Mouse (Mus musculus) lung, postnatal 0 days (tissue): ENCODE measurements around the gene Fancg. TPM values are rescaled to one million over a fixed set of nuclear protein-coding genes. Genes with fewer than 3 reads are reported as not detected.

ENCODE experiments used
- ATAC-seq: fragments of 200-750 bp; cut with Nextera tagmentation; 2 replicates; pipeline ENCODE4 v1.8.0; 2017; ENCODE audit warnings: moderate library complexity
- DNase-seq: peaks from one replicate; pipeline ENCODE4 v3.0.0-alpha.2; 2016; ENCODE audit warnings: low spot score
- H3K27ac ChIP-seq: fragments of 300-500 bp; sonication (generic); 2 replicates; pipeline ENCODE4 v1.5.1; 2014; ENCODE audit warnings: antibody characterized with exemption, mild to moderate bottlenecking, low read length, mixed read lengths
- H3K27me3 ChIP-seq: fragments of 300-500 bp; sonication (generic); replicated peaks from 2 replicates; pipeline ENCODE4 v1.6.1; 2014; ENCODE audit warnings: low read length, mixed read lengths; ENCODE audit not compliant: insufficient read depth
- H3K36me3 ChIP-seq: fragments of 300-500 bp; sonication (generic); 2 replicates; pipeline ENCODE4 v1.6.1; 2014; ENCODE audit warnings: low read length, mixed read lengths; ENCODE audit not compliant: insufficient read depth
- H3K4me1 ChIP-seq: fragments of 300-500 bp; sonication (generic); 2 replicates; pipeline ENCODE4 v1.6.1; 2014; ENCODE audit warnings: antibody characterized with exemption, low read depth, low read length, mixed read lengths; ENCODE audit not compliant: insufficient read depth
- H3K4me2 ChIP-seq: fragments of 300-500 bp; sonication (generic); replicated peaks from 2 replicates; pipeline ENCODE4 v1.6.1; 2014; ENCODE audit warnings: low read depth, mild to moderate bottlenecking, low read length, moderate library complexity, mixed read lengths
- H3K4me3 ChIP-seq: fragments of 300-500 bp; sonication (generic); 2 replicates; pipeline ENCODE4 v1.5.1; 2014; ENCODE audit warnings: low read depth, low read length
- H3K9ac ChIP-seq: fragments of 300-500 bp; sonication (generic); replicated peaks from 2 replicates; pipeline ENCODE4 v1.6.1; 2014; ENCODE audit warnings: low read depth, mild to moderate bottlenecking
- H3K9me3 ChIP-seq: fragments of 300-500 bp; sonication (generic); 2 replicates; pipeline ENCODE4 v1.6.1; 2016; ENCODE audit warnings: low read length, mixed read lengths
- CTCF ChIP-seq: IDR thresholded peaks from 2 replicates; pipeline ENCODE4 v1.5.1; 2016; ENCODE audit warnings: antibody characterized with exemption, mild to moderate bottlenecking
- EP300 ChIP-seq: IDR thresholded peaks from 2 replicates; pipeline ENCODE4 v1.6.1; 2016; ENCODE audit warnings: antibody characterized with exemption, mild to moderate bottlenecking, control low read depth
- WGBS: fragments of 180-500 bp; shearing (Covaris S2); extraction: QIAGEN DNeasy Blood & Tissue Kit; methylation state at CpG from one replicate; pipeline ENCODE4 v1.1.7; 2014; 5-methylcytosine and 5-hydroxymethylcytosine counted together
- polyA plus RNA-seq: library from polyadenylated mRNA; unstranded; fragments of >200 nt; fragmentation: Nextera tagmentation; extraction: Ambion mirVana; gene quantifications from 2 replicates; pipeline ENCODE4 v1.2.1, GENCODE M21; 2015

Gene Fancg
- polyA plus RNA-seq, 1 experiment from 2014 or later: 6.4 TPM

GRCm38 (mm10) chr4:43040881-43041547, 30.7 kb upstream of the Fancg start:
- 65% methylated on average over 9 of the region's 9 CpGs for WGBS
- no peak for ATAC-seq
- H3K4me2 ChIP-seq: no peak overlapping the region

GRCm38 (mm10) chr4:43040114-43040572, 29.8 kb upstream of the Fancg start:
- Histone ChIP-seq H3K27me3 (no peaks in the 10 kb centered on the region), H3K4me3 (peak overlapping the region; percentile 71), H3K4me1 (peaks cover 19% of the 10 kb centered on the region), H3K4me2 (peak overlapping the region; percentile 91), H3K27ac (peak overlapping the region; percentile 90), H3K36me3 (no peaks in the 10 kb centered on the region; the same call in 1 of the 2 replicates), H3K9ac (peak overlapping the region; percentile 90), H3K9me3 (no peaks in the 10 kb centered on the region)
- DNase-seq: peak; percentile 100
- TF ChIP-seq EP300 (no peak; the same call in 1 of the 2 replicates), CTCF (no peak; the same call in 1 of the 2 replicates)
- ATAC-seq: peak; percentile 96
- WGBS: 3% methylated on average over 20 of the region's 25 CpGs

More at GRCm38 (mm10) chr4:43040881-43041547, 30.7 kb upstream of the Fancg start:
- Histone ChIP-seq H3K4me3 (no peak overlapping the region), H3K36me3 (no peaks in the 10 kb centered on the region), H3K27me3 (no peaks in the 10 kb centered on the region), H3K27ac (peak overlapping the region; percentile 57), H3K9me3 (no peaks in the 10 kb centered on the region), H3K9ac (no peak overlapping the region), H3K4me1 (peaks cover 19% of the 10 kb centered on the region)
- TF ChIP-seq EP300 (no peak), CTCF (no peak)
- no peak for DNase-seq

GRCm38 (mm10) chr4:43039609-43040008, 29.3 kb upstream of the Fancg start:
- TF ChIP-seq EP300 (no peak), CTCF (no peak)
- no peaks in the 10 kb centered on the region for H3K9me3 ChIP-seq
- ATAC-seq: no peak; the same call in 1 of the 2 replicates
- peaks cover 4% of the 10 kb centered on the region; the same call in 1 of the 2 replicates for H3K36me3 ChIP-seq
- peak overlapping the region; percentile 71 for H3K4me3 ChIP-seq
- H3K4me1 ChIP-seq: peaks cover 14% of the 10 kb centered on the region
- 4% methylated on average over 11 of the region's 11 CpGs for WGBS
- peak overlapping the region; percentile 90 for H3K9ac ChIP-seq
- peak overlapping the region; percentile 90 for H3K27ac ChIP-seq
- no peak for DNase-seq
- no peaks in the 10 kb centered on the region for H3K27me3 ChIP-seq
- peak overlapping the region; percentile 91 for H3K4me2 ChIP-seq

DNA sequence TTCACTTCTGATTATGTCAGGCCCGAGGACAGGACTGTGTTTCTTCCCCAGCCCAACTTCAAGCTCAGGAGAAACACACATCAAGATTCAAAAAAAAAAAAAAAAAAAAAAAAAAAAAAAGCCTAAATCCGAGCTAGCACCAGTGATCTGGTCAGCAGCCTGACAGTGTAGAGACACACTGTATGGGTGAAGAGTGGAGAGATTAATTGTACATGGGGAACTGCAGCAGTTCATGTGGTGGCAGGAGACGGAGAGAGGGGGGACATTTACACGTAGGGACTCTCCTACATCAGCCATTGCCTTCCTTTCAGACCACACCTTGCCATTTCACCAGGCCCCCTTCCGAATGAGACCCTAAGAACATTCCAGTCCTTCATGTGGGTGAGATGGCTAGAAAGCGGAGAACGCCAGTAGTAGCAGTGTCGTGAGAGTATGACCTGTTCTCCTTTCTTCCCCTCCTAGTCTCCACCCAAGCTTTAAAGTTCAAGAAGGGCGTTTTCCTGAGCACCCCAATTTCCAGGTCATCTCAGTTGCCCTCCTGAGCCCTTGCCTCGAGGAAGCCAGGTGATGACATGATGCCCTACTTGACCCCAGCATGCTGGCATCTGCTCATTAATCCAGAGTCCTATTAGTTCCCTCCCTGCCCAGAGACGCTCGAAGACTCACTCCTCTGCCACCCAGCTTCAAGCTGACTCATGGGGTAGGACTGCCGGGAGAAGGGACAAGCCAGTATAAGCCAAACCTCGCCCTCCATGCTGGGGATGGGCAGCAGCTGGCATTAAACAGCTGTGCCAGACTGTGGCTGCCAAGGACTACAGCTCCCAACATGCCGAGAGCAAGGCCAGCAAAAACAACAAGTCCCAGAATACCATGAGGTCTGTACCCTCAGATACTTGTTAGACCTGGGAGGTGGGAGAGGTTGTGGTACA, 28.5 kb upstream of the Fancg start:
- H3K4me2 ChIP-seq: peak overlapping the region; percentile 91
- 44% methylated on average over 15 of the region's 15 CpGs for WGBS
- TF ChIP-seq EP300 (no peak), CTCF (no peak)
- peak overlapping the region; percentile 71 for H3K4me3 ChIP-seq
- DNase-seq: peak; percentile 85
- peak overlapping the region; percentile 90 for H3K27ac ChIP-seq
- peak; percentile 23 for ATAC-seq
- no peaks in the 10 kb centered on the region for H3K9me3 ChIP-seq
- peak overlapping the region; percentile 90 for H3K9ac ChIP-seq
- H3K36me3 ChIP-seq: peaks cover 12% of the 10 kb centered on the region
- H3K4me1 ChIP-seq: peaks cover 8% of the 10 kb centered on the region
- H3K27me3 ChIP-seq: no peaks in the 10 kb centered on the region

DNA sequence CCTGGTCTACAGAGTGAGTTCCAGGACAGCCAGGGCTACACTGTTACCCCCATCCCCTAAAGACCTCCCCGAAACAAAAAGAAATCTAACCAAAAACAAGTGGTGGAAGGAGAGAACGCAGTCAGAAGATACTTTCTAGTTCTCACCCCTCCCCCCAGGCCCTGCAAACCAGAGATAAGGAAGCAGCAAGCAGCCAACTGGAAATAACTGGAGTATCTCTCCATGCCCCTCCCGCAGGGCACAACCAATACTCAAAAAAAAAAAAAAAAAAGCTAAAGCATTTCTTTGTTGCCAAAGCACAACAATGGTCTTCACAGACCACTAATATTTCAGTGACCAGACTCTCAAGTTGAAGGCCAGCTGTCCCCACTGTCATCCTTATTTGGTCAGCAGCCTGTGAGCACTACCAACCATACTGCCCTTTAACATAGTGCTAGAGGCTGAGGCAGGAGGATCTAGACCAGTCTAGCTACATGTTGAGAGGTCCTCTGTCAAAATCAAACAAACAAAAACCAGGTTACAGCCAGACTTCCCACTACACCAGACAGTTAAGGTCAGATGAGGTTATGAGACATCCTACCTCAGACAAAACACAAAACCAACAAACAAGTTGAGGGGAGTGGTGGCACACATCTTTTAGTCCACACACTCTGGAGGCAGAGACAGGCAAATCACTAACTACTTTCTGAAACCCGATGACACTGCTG, 27.7 kb upstream of the Fancg start:
- no peak for TF ChIP-seq EP300
- TF ChIP-seq CTCF: no peak
- no peaks in the 10 kb centered on the region for H3K9me3 ChIP-seq
- WGBS: 40% methylated on average over 4 of the region's 4 CpGs
- peaks cover 8% of the 10 kb centered on the region for H3K4me1 ChIP-seq
- H3K27me3 ChIP-seq: no peaks in the 10 kb centered on the region
- no peak overlapping the region for H3K4me2 ChIP-seq
- no peak overlapping the region for H3K4me3 ChIP-seq
- H3K27ac ChIP-seq: no peak overlapping the region
- peaks cover 19% of the 10 kb centered on the region for H3K36me3 ChIP-seq
- ATAC-seq: no peak
- no peak for DNase-seq
- H3K9ac ChIP-seq: no peak overlapping the region
